Mouse (Mus musculus): ENCODE measurements around the gene Nrxn2.

DNA sequence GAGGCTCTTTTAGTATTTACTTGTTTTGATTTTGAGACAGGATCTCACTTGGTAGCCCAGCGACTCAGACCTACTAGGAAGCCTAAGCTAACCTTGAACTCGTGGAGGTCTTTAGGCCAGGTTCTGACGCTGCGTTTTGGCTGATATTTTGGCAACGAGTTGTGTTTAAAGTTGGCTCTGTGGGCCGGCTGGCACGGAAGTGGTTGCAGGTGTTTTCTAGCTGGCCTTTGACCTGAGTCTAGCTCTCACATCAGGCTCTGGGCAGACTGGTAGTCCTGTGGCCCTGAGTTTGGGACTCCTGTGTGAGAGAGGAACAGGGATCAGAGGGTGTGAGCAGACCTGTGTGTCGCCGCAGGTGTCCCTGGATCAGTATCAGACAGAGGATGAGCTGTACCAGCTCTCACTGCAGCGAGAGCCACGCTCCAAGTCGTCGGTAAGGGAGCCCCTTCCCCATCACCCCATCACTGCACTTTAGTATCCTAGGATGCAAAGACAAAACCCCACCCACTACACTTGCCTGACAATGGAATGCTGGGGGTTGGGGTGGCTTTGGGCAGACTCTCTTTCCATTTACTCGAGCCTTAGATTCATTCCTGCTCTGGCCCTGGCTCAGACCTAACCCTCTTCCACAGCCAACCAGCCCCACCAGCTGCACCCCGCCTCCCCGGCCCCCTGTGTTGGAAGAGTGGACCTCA, 10.6 kb upstream of the Nrxn2 start:
- TF ChIP-seq CTCF (IDR thresholded peaks at IDR 0.05; ENCODE audit: low read depth) = no peak
- no peak for TF ChIP-seq EP300 (optimal IDR thresholded peaks at IDR 0.05)
